Mouse (Mus musculus) cerebellum, adult 8-10 months (tissue): Measurements from ENCODE around the gene Slc33a1.

ENCODE experiments used
- DNase-seq: peaks from one replicate; pipeline ENCODE4 v3.0.0; 2022

Gene Slc33a1

DNA sequence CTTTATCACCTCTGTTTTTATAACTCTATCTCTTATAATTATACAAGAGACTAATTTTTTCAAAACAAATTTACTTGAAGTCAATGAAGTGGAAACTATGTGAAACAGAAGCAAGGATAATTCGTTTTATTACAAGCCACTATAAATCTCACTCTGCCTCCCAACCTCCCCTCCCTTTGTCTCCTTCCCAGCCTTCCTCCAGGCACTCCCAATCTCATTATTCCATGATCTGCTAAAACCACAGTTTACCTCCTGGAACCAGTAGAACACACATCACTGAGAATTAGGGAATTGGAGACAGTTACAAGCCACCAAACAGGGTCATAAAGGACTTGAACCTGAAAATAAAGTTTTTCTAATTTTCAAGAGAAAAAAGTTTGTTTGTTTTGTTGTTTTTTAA lies 67.4 kb downstream of the Slc33a1 start:
- no peak for DNase-seq

DNA sequence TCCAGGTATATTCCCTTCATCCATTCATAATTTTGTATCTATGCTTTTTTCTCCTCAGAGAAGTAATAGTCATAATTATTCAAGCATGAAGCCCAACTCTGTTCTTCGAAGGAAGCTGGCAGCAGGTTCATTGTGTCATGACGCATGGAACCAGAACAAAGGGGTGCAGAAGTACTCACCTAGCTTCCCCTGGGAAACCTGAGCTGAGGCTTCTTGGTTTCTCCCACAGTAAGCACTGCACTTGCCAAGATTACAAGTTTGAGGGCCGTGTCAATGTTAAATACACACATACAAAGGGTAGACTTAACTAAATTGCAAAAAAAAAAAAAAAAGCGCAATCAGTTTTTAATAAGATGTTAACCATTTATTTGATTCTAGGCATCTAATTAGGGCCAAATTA lies 68.3 kb downstream of the Slc33a1 start:
- DNase-seq = no peak

DNA sequence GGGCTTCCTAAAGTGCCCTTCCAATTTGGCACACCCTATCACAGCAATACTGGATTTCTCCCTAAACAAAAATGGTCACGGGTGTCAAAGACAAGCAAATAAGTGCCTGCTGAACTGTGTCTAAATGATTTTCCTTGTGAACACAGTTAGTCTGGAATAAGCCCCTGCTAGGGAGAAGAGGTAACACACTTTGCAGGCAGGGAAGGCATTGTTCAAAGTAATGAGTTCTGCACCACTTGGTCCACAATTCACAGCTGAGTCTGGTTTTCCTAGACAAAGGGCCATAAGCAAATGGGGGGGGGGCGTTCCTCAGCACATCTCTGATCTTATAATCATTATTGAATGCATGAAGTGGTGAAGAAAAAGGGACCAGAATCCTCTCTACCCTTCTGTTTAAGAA lies 68.8 kb downstream of the Slc33a1 start:
- DNase-seq = no peak

DNA sequence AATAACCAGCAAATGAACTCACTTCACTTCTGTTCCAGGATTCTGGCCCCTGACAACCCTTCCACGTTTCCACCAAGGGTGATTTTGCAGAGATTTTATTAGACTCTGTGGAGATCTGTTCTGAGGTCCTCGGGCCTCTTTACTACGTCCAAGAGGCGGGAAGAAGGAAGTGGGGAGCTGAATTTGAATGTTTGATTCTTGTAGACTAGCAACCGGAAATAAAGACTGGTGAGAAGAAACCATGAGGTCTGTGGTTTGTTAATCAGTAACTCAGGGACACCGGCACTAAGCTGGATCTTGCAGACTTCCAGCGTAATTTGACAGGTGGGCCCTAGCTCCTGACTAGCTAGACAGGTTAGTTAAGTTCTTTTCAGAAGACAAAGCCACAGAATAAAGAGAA lies 70.9 kb downstream of the Slc33a1 start:
- DNase-seq = no peak

DNA sequence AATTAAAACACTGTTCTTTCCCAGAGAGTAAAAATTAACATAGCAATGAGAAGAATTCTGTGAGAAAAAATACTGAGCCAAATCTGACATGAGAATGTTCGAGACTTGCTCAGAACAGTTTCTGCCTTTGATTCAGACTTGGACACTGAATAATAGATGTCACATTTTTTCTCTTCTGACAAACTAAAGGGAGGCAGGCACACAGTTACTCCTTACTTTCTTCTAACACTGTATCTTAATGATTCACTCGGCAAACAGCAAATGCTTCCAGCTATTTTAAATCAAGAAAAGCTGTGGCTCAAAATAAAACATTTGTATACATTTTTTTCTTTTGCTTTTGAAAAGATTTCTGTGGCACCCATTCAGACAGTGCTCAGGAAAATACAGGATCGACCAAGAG lies 72.4 kb downstream of the Slc33a1 start:
- DNase-seq = no peak
